Mouse (Mus musculus): ENCODE results near the gene Ofd1. TPM values are rescaled to one million over a fixed set of nuclear protein-coding genes. Genes with fewer than 3 reads are reported as not detected.

Gene Ofd1
- polyA plus RNA-seq (2016; fragmentation: Nextera tagmentation; extraction: Ambion mirVana), result 8.8 and 9.3 TPM in 2 replicates

DNA sequence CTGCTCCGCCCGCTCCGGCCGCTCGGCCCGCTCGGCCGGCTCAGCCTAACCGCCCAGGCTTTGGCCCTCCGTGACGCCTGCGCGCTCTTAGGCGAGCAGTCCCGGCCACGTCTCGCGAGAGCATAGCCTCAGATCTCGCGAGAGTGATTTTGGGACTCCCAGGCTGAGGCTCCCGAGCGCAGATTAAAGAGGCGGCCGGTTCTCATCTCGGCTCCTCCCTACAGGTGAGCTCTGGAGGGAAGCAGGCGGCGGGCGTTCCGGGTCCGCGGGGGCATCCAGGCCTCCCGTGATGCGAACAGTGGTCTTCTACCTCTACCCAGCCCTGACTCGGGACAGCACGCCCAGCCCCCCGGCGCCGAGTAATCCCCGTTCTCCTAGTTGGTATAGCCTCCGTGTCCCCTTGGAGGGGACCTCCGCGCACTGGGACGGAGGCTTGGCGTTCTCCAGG lies at the start of gene Ofd1:
Ofd1 (minus strand) TSS at position 89 of the 448 bp plus-strand sequence.
- H3K9me3 ChIP-seq, result no peaks in the 10 kb centered on the region
- peak within 1 kb of the TSS; percentile 74 for H3K27ac ChIP-seq
- H3K4me3 ChIP-seq (replicated peaks), result peak within 1 kb of the TSS; percentile 56
- peaks cover 5% of the 10 kb centered on the region; the same call in 1 of the 2 replicates for H3K4me1 ChIP-seq
- WGBS, result 17% methylated on average over 44 of the region's 44 CpGs
- H3K27me3 ChIP-seq, result peaks cover 18% of the 10 kb centered on the region
- no peaks in the 10 kb centered on the region for H3K36me3 ChIP-seq (replicated peaks)
- peak within 1 kb of the TSS; percentile 57 for H3K4me2 ChIP-seq
- ATAC-seq (ENCODE audit: low FRiP score), result peak; percentile 98
- peak within 1 kb of the TSS; percentile 74 for H3K9ac ChIP-seq

DNA sequence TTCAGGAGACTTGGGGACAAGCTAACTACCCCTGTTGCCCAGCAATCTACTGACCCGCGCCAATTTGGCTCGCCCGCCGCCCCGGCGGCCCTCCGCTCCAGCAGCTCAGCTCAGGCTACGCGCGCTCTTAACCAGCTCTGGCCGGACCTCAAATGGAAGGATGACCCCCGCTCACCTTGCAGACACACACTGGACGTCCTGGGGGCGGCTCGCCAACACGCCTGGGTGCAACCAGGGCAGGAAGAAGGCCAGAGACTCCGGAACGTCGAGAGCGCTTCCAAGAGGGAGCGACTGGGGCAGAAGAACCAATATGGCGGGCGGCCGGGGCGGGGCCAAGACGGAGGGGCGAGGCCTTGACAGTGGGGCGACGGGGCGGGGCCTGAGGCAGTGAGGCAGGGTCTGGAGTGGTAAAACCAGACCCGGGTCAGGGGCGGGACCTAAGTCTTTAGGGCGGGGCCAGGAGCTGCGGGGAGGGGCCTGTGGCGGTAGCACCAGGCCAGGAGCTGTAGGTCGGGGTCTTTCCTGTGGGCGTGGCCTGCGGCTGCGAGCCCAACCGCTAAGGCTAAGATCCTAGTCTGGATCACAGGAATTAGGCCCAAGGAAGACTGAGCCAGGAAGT lies 39.0 kb upstream of the Ofd1 start, which contains the start of gene Rab9:
Rab9 (minus strand) TSS at position 503 of the 619 bp plus-strand sequence.
- 17% methylated on average over 39 of the region's 41 CpGs for WGBS
- peak; percentile 99 for ATAC-seq (ENCODE audit: low FRiP score)
- H3K4me2 ChIP-seq, result peak within 1 kb of the TSS; percentile 56
- H3K9me3 ChIP-seq, result no peaks in the 10 kb centered on the region
- no peaks in the 10 kb centered on the region for H3K36me3 ChIP-seq (replicated peaks)
- 0 out of 2 replicates have a peak, but pooled peaks cover 4% of the 10 kb centered on the region for H3K27me3 ChIP-seq
- H3K4me3 ChIP-seq (replicated peaks), result peak within 1 kb of the TSS; percentile 59
- peaks cover 4% of the 10 kb centered on the region for H3K4me1 ChIP-seq
- H3K9ac ChIP-seq, result peak within 1 kb of the TSS; percentile 68
- peak within 1 kb of the TSS; percentile 56; the same call in 1 of the 2 replicates for H3K27ac ChIP-seq

- H3K9me3 ChIP-seq, result no peaks in the 10 kb centered on the region
- H3K4me3 ChIP-seq (replicated peaks), result peak overlapping the region; percentile 59
- peak overlapping the region; percentile 68 for H3K9ac ChIP-seq
- H3K27ac ChIP-seq, result no peak overlapping the region
- peaks cover 4% of the 10 kb centered on the region; the same call in 1 of the 2 replicates for H3K27me3 ChIP-seq
- no peaks in the 10 kb centered on the region for H3K36me3 ChIP-seq (replicated peaks)
- H3K4me2 ChIP-seq, result peak overlapping the region; percentile 56
- H3K4me1 ChIP-seq, result peaks cover 4% of the 10 kb centered on the region
- WGBS, result 22% methylated on average over 28 of the region's 28 CpGs
- ATAC-seq (ENCODE audit: low FRiP score), result peak; percentile 42
Measured at GRCm38 (mm10) chrX:166478631-166479364, 38.3 kb upstream of the Ofd1 start.

GRCm38 (mm10) chrX:166477393-166477792 lies 36.9 kb upstream of the Ofd1 start:
- Histone ChIP-seq H3K36me3 (replicated peaks) (no peaks in the 10 kb centered on the region), H3K4me1 (peaks cover 4% of the 10 kb centered on the region), H3K27me3 (peaks cover 4% of the 10 kb centered on the region; the same call in 1 of the 2 replicates), H3K9me3 (no peaks in the 10 kb centered on the region), H3K4me2 (no peak overlapping the region), H3K9ac (no peak overlapping the region), H3K4me3 (replicated peaks) (no peak overlapping the region), H3K27ac (no peak overlapping the region)
- ATAC-seq (ENCODE audit: low FRiP score), result no peak
- WGBS, result 85% methylated on average over 6 of the region's 6 CpGs

DNA sequence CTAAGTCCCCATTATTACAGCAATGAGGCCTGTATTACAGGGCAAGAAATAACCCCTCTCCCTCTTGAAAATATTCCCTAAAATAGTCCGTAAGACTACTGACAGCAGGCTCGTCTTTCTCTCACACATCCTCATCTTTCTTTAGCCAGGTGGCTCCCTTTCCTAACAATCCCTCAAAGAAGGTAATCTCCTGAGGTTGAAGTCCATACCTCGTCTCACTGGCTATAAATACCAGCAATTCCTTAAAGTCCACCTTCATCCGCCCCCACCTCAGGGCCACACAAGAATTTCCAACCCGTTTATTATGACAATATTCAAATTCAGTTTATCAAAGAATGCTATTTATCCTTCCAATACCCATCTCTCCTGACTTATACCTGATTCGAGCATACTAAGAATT lies 32.1 kb upstream of the Ofd1 start:
- no peak overlapping the region for H3K4me3 ChIP-seq (replicated peaks)
- peaks cover 4% of the 10 kb centered on the region; the same call in 1 of the 2 replicates for H3K4me1 ChIP-seq
- H3K9me3 ChIP-seq, result no peaks in the 10 kb centered on the region
- no peaks in the 10 kb centered on the region for H3K36me3 ChIP-seq (replicated peaks)
- no peak for ATAC-seq (ENCODE audit: low FRiP score)
- peaks cover 6% of the 10 kb centered on the region; the same call in 1 of the 2 replicates for H3K27me3 ChIP-seq
- no peak overlapping the region for H3K27ac ChIP-seq
- no peak overlapping the region for H3K4me2 ChIP-seq
- 81% methylated on average over 6 of the region's 6 CpGs for WGBS
- H3K9ac ChIP-seq, result no peak overlapping the region

- Histone ChIP-seq H3K4me3 (replicated peaks) (no peak overlapping the region), H3K9ac (no peak overlapping the region), H3K4me1 (no peaks in the 10 kb centered on the region), H3K27me3 (0 out of 2 replicates have a peak, but pooled peaks cover 2% of the 10 kb centered on the region), H3K27ac (no peak overlapping the region), H3K36me3 (replicated peaks) (no peaks in the 10 kb centered on the region; the same call in 1 of the 2 replicates), H3K4me2 (no peak overlapping the region), H3K9me3 (no peaks in the 10 kb centered on the region)
- WGBS, result 92% methylated on average over 7 of the region's 7 CpGs
- ATAC-seq (ENCODE audit: low FRiP score), result no peak
Measured at GRCm38 (mm10) chrX:166468321-166468720, 27.8 kb upstream of the Ofd1 start.

GRCm38 (mm10) chrX:166455525-166455924 lies 15.0 kb upstream of the Ofd1 start:
- no peaks in the 10 kb centered on the region for H3K4me1 ChIP-seq
- H3K4me3 ChIP-seq (replicated peaks), result no peak overlapping the region
- ATAC-seq (ENCODE audit: low FRiP score), result no peak
- H3K27me3 ChIP-seq, result no peaks in the 10 kb centered on the region
- no peak overlapping the region for H3K9ac ChIP-seq
- no peak overlapping the region for H3K4me2 ChIP-seq
- peaks cover 3% of the 10 kb centered on the region for H3K36me3 ChIP-seq (replicated peaks)
- H3K9me3 ChIP-seq, result no peaks in the 10 kb centered on the region
- no peak overlapping the region for H3K27ac ChIP-seq
- WGBS, result 96% methylated on average over 1 of the region's 1 CpGs

DNA sequence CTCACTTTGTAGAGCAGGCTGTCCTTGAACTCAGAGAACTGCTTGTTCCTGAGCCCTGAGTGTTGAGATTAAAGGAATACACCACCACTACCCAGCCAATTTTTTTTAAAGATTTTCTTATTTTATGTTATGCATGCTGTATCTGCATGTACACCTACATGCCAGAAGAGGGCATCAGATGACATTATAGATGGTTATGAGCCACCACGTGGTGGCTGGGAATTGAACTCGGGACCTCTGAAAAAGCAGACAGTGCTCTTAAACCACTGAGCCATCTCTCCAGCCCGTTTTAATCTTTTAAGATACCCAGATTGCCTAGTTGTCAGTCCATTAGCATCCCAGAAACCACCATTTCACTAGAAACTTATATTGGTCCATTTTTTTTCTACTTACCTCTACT lies 13.8 kb upstream of the Ofd1 start:
- no peak overlapping the region for H3K4me2 ChIP-seq
- peaks cover 3% of the 10 kb centered on the region for H3K36me3 ChIP-seq (replicated peaks)
- no peak for ATAC-seq (ENCODE audit: low FRiP score)
- H3K9ac ChIP-seq, result no peak overlapping the region
- H3K27ac ChIP-seq, result no peak overlapping the region
- H3K9me3 ChIP-seq, result no peaks in the 10 kb centered on the region
- no peaks in the 10 kb centered on the region for H3K27me3 ChIP-seq
- H3K4me1 ChIP-seq, result no peaks in the 10 kb centered on the region
- 76% methylated on average over 3 of the region's 3 CpGs for WGBS
- H3K4me3 ChIP-seq (replicated peaks), result no peak overlapping the region

DNA sequence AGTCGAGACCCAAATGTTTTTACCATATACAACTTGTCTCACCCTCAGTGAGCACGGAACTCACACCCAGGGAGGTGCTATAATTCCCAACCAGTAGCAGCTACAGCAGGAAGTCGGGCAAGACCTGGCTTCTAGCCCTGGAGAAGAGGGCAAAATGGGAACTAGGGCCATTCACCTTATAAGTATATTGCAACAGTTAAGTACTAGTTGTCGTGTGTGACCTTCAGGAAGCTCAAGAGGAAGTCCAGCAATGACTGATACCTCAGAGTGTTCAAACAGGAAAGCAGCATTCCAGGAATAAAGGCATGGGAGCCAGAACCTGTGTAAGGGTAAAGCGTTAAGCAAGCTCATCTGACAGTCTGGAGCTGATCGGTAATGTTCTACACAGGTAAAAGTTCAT lies 13.0 kb upstream of the Ofd1 start:
- 83% methylated on average over 6 of the region's 6 CpGs for WGBS
- Histone ChIP-seq H3K9ac (no peak overlapping the region), H3K4me1 (no peaks in the 10 kb centered on the region), H3K4me2 (no peak overlapping the region), H3K4me3 (replicated peaks) (no peak overlapping the region), H3K27ac (no peak overlapping the region), H3K27me3 (0 out of 2 replicates have a peak, but pooled peaks cover 4% of the 10 kb centered on the region), H3K9me3 (no peaks in the 10 kb centered on the region), H3K36me3 (replicated peaks) (peaks cover 3% of the 10 kb centered on the region)
- no peak for ATAC-seq (ENCODE audit: low FRiP score)

- peaks cover 5% of the 10 kb centered on the region; the same call in 1 of the 2 replicates for H3K4me1 ChIP-seq
- no peak overlapping the region for H3K4me2 ChIP-seq
- H3K27me3 ChIP-seq, result peaks cover 21% of the 10 kb centered on the region
- ATAC-seq (ENCODE audit: low FRiP score), result no peak
- H3K9ac ChIP-seq, result no peak overlapping the region
- 83% methylated on average over 3 of the region's 3 CpGs for WGBS
- H3K9me3 ChIP-seq, result no peaks in the 10 kb centered on the region
- no peak overlapping the region for H3K27ac ChIP-seq
- no peaks in the 10 kb centered on the region for H3K36me3 ChIP-seq (replicated peaks)
- no peak overlapping the region for H3K4me3 ChIP-seq (replicated peaks)
Measured at GRCm38 (mm10) chrX:166444552-166444951, 4.0 kb upstream of the Ofd1 start.

DNA sequence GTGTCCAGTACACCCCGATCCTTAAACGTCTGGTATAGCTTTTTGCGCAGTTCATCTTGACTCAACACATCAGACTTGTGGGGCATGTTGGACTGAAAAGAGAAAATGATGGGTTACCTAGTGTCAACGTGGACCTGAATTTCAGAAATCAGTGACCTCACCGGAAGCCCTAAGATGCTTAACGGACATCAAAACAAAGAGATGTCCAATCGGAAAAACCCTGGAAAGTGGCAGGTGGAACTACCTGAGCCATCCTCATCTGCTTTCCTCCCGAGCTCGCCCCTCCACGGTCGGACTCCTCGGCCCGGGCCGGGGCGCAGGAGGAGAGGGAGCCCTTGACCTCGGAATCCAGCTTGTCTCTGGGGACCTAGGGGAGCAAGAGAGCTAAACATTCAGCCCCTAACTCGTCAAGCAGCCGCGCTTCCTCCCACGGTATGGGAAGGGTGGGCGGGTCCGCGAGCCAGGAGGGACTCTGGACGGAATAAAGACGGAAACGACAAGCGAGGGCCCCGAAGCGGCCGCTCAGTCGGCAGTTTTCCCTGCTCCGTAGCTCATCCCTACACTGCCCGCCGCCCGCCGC lies 378 bp downstream of the Ofd1 start, which contains the start of gene Trappc2:
Trappc2 (plus strand) TSS at position 539 of the 580 bp plus-strand sequence.
- Histone ChIP-seq H3K27ac (peak within 1 kb of the TSS; percentile 74), H3K4me2 (peak within 1 kb of the TSS; percentile 57), H3K9ac (peak within 1 kb of the TSS; percentile 74), H3K36me3 (replicated peaks) (no peaks in the 10 kb centered on the region), H3K27me3 (peaks cover 20% of the 10 kb centered on the region), H3K4me3 (replicated peaks) (peak within 1 kb of the TSS; percentile 56), H3K4me1 (peaks cover 5% of the 10 kb centered on the region; the same call in 1 of the 2 replicates), H3K9me3 (no peaks in the 10 kb centered on the region)
- 17% methylated on average over 36 of the region's 36 CpGs for WGBS
- ATAC-seq (ENCODE audit: low FRiP score), result peak; percentile 81

- Histone ChIP-seq H3K27me3 (peaks cover 6% of the 10 kb centered on the region; the same call in 1 of the 2 replicates), H3K36me3 (replicated peaks) (no peaks in the 10 kb centered on the region), H3K27ac (no peak overlapping the region), H3K9me3 (no peaks in the 10 kb centered on the region), H3K9ac (no peak overlapping the region), H3K4me1 (no peaks in the 10 kb centered on the region), H3K4me3 (replicated peaks) (no peak overlapping the region), H3K4me2 (no peak overlapping the region)
- WGBS, result 83% methylated on average over 2 of the region's 2 CpGs
- ATAC-seq (ENCODE audit: low FRiP score), result no peak
Measured at GRCm38 (mm10) chrX:166434812-166435211, 5.7 kb downstream of the Ofd1 start.
